Mouse (Mus musculus) C2C12 (cell line): ENCODE data around the gene Kcnc4. TPM values are rescaled to one million over a fixed set of nuclear protein-coding genes. Genes with fewer than 3 reads are reported as not detected.
A peak's percentile ranks its signal among the peaks of the same experiment; 100 is the strongest.

ENCODE experiments used
- H3K27me3 ChIP-seq: one replicate; pipeline ENCODE4 v1.6.1; 2011; ENCODE audit not compliant: control insufficient read depth, insufficient read depth, insufficient read length
- H3K36me3 ChIP-seq: one replicate; pipeline ENCODE4 v1.6.1; 2011; ENCODE audit not compliant: control insufficient read depth, insufficient read depth
- H3K4me3 ChIP-seq: one replicate; pipeline ENCODE4 v1.5.1; 2011; ENCODE audit warnings: mild to moderate bottlenecking, control low read depth; ENCODE audit not compliant: poor library complexity, insufficient read depth, severe bottlenecking
- H3K79me2 ChIP-seq: one replicate; pipeline ENCODE4 v1.6.1; 2011; ENCODE audit not compliant: control insufficient read depth, insufficient read depth
- H3K79me3 ChIP-seq: one replicate; pipeline ENCODE4 v1.6.1; 2011; ENCODE audit warnings: low read depth, control low read depth
- H3ac ChIP-seq: one replicate; pipeline ENCODE3; 2011; ENCODE audit warnings: low read depth; ENCODE audit not compliant: control insufficient read depth, insufficient read length
- CEBPB ChIP-seq: IDR thresholded peaks from one replicate; pipeline ENCODE4 v1.6.1; 2011; ENCODE audit warnings: low read depth, mild to moderate bottlenecking, control low read depth, moderate library complexity
- CTCF ChIP-seq: IDR thresholded peaks from one replicate; pipeline ENCODE4 v1.5.1; 2011; ENCODE audit not compliant: control insufficient read depth, insufficient read depth, insufficient read length
- FOSL1 ChIP-seq: IDR thresholded peaks from one replicate; pipeline ENCODE4 v1.8.0; 2011; ENCODE audit warnings: mild to moderate bottlenecking, low read length; ENCODE audit not compliant: poor library complexity, insufficient read depth, severe bottlenecking
- MAX ChIP-seq: IDR thresholded peaks from one replicate; pipeline ENCODE4 v1.6.1; 2011; ENCODE audit warnings: mild to moderate bottlenecking, control low read depth
- MYOD1 ChIP-seq: IDR thresholded peaks from one replicate; pipeline ENCODE4 v1.6.1; 2011; ENCODE audit warnings: low read depth; ENCODE audit not compliant: control insufficient read depth, insufficient read length
- MYOG ChIP-seq: IDR thresholded peaks from one replicate; pipeline ENCODE4 v1.6.1; 2011; ENCODE audit not compliant: control insufficient read depth, insufficient read length; ENCODE audit errors: extremely low read depth
- USF1 ChIP-seq: IDR thresholded peaks from one replicate; pipeline ENCODE4 v1.6.1; 2011; ENCODE audit warnings: low read depth, mild to moderate bottlenecking, control low read depth, moderate library complexity
- polyA plus RNA-seq: library from polyadenylated mRNA; unstranded; fragments of >200 nt; fragmentation: generic; extraction: Trizol; gene quantifications from one replicate; pipeline ENCODE4 v1.2.1, GENCODE M21; 2012; ENCODE audit warnings: missing spikeins

The Kcnc4 gene
- polyA plus RNA-seq, 1 experiment = not detected

DNA sequence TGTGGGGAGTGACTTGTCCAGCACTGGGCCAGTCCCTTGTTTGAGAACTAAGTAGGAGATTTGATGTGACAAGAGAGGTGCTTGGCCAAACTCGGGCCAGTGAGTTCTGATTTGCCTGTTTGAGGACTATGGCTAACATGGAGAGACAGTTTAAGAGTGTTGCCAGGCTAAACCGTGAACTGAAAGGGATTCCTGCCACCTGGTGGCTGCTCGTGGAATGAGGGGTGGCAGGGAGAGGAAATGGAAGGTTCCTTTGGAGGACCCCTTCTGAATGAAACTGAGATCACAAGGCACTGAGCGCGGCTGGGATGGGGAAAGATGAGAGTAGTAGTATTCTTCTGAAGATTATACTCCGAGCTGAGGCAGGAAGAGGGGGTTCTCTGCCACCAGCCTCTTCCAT lies 7.2 kb upstream of the Kcnc4 start:
- H3K27me3 ChIP-seq = peaks cover 21% of the 10 kb centered on the region
- H3K36me3 ChIP-seq = no peaks in the 10 kb centered on the region
- no peak overlapping the region for H3ac ChIP-seq
- no peaks in the 10 kb centered on the region for H3K79me2 ChIP-seq
- TF ChIP-seq CEBPB = no peak
- TF ChIP-seq FOSL1 = no peak
- no peak for TF ChIP-seq MYOG
- no peak for TF ChIP-seq MAX
- TF ChIP-seq MYOD1 = no peak
- no peak for TF ChIP-seq USF1
- peak; percentile 55 for TF ChIP-seq CTCF
- H3K79me3 ChIP-seq = no peaks in the 10 kb centered on the region
- no peak overlapping the region for H3K4me3 ChIP-seq

DNA sequence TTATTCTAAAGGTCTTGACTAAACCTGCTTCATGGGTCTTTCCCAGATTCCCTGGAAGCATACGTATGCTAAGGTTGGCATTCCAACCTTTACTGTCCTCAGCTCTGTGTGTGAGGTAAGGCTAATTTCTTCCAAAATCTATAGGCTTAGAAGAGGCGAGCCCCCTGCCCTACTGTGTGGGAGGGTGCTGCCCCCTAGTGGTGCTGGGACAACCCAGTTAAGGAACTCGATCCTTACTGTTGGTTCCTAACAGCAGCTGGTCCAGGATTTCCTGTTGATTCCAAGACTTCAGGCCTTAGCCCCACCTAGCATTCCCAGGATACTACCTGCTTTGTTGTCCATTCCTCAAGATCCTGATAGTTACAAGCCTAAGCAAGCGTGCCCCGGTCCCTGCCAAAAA lies 2.8 kb upstream of the Kcnc4 start:
- no peaks in the 10 kb centered on the region for H3K79me3 ChIP-seq
- H3K4me3 ChIP-seq = no peak overlapping the region
- no peaks in the 10 kb centered on the region for H3K36me3 ChIP-seq
- peaks cover 58% of the 10 kb centered on the region for H3K27me3 ChIP-seq
- H3K79me2 ChIP-seq = no peaks in the 10 kb centered on the region
- no peak for TF ChIP-seq MAX
- peak; percentile 73 for TF ChIP-seq CTCF
- TF ChIP-seq MYOD1 = no peak
- no peak overlapping the region for H3ac ChIP-seq

DNA sequence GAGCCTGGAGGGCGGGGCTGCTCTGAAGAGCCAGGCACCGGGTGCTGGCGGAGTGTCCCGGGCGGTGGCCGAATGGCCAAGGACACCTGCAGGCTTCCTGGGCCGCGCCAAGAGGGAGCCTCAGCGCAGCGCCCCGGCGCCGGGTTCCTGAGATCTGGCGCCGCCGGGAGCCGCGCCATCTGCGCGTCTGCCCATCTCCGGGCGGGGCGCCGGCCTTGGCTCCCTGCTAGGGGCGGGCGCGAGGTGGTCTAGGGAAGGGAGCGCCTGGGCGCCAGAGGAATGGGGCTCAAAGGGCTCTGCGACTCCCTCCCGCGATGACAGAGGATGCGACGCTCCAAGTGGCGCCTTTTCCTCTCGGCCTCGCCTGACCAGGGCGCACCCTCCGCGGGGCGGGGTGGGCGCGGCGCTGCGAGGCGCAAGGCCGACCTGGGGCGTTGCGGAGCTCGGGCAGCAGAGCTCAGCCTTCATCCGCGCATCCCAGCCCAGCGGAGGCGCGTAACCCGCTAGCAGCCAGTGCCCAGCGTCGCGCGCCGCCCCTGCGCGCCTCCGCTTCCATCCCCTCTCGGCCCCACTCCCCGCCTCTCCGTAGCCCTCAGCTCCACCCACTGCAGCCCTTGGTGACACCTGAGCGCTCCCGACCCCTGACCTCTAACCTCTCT lies 550 bp upstream of the Kcnc4 start:
- no peak for TF ChIP-seq MYOD1
- TF ChIP-seq CEBPB = no peak
- no peak for TF ChIP-seq USF1
- no peak for TF ChIP-seq CTCF
- TF ChIP-seq MAX = no peak
- TF ChIP-seq FOSL1 = no peak
- Histone ChIP-seq H3K27me3 (peaks cover 72% of the 10 kb centered on the region), H3K36me3 (no peaks in the 10 kb centered on the region), H3K4me3 (no peak overlapping the region), H3K79me2 (no peaks in the 10 kb centered on the region), H3ac (no peak overlapping the region), H3K79me3 (no peaks in the 10 kb centered on the region)

DNA sequence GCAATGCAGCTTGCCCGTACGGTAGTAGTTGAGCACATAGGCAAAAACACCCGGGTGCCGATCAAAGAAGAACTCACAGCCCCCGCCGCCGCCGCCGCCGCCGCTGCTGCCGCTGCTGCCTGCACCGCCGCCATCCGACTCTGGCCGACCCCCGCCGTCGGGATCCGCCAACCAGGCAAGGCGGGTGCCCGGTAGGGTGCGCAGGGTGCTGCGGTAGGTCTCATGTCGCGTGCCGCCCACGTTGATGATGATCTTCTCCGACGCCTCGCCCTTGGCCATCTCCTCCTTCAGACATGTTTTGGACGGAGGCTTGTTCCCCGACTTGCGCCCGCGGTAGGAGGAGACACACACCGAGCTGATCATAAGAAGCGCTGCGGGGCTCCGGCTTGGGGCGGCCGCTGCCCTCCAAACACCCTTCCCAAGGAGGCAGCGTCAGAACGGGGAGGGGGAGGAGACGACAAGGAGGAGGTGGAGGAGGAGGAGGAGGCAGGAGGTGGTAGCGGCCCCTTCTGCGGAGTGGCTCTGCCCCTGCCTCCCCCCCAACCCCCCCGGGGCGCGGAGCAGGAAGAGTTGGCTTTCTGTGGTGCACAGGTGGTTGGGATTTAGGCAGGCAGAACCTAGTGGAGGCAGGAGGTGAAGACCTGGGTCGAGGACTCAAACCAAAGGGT lies 690 bp downstream of the Kcnc4 start:
- Histone ChIP-seq H3K27me3 (peaks cover 81% of the 10 kb centered on the region), H3K36me3 (no peaks in the 10 kb centered on the region), H3K79me3 (no peaks in the 10 kb centered on the region), H3K79me2 (no peaks in the 10 kb centered on the region), H3ac (no peak overlapping the region), H3K4me3 (no peak overlapping the region)
- no peak for TF ChIP-seq MAX
- no peak for TF ChIP-seq CTCF
- TF ChIP-seq FOSL1 = no peak
- no peak for TF ChIP-seq CEBPB
- TF ChIP-seq USF1 = no peak

DNA sequence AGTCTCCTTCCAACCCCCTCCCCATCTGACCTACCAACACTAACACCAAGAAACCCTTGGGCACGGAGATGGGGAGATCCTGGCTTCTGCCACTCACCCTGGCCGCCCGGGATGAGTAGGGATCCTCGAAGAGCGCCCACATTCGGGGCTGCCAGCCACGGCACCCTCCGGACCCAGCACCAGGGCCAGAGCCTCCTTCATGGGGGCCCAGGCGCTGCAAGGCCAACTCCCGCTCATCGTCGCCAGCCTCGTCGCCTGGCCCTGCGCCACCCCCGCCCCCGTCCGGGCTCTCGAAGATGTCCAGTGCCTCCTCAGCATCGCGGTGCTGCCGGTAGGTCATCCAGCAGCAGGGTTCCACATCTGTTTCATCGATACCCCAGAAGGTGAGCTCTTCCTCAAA lies 1.2 kb downstream of the Kcnc4 start:
- H3K79me3 ChIP-seq = no peaks in the 10 kb centered on the region
- H3K27me3 ChIP-seq = peaks cover 86% of the 10 kb centered on the region
- H3ac ChIP-seq = no peak overlapping the region
- no peaks in the 10 kb centered on the region for H3K79me2 ChIP-seq
- no peaks in the 10 kb centered on the region for H3K36me3 ChIP-seq
- TF ChIP-seq USF1 (no peak), MAX (no peak), CEBPB (no peak), MYOG (no peak), MYOD1 (no peak), FOSL1 (no peak), CTCF (no peak)
- no peak overlapping the region for H3K4me3 ChIP-seq

DNA sequence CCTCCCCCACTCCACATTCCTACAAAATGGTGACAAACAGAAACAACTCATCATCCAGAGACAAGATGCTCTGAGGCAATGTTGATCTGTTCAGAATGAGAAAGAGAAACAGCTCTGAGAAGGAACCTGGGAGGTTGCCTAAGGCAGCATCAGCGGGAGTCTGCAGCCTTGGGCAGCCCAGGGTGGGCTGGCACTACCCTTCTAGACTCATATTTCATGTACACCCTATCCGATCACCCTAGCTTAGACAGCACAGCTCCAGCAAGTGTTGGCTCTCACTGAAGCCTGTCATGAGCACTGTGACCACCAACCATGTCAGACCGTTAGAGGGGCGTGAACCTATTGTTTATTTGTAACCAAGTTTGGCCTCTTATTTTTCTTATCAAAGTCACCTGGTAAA lies 5.1 kb downstream of the Kcnc4 start:
- no peak overlapping the region for H3K4me3 ChIP-seq
- peaks cover 81% of the 10 kb centered on the region for H3K27me3 ChIP-seq
- H3K79me2 ChIP-seq = no peaks in the 10 kb centered on the region
- no peaks in the 10 kb centered on the region for H3K36me3 ChIP-seq
- no peaks in the 10 kb centered on the region for H3K79me3 ChIP-seq
- no peak overlapping the region for H3ac ChIP-seq
- TF ChIP-seq MYOD1 = no peak
- no peak for TF ChIP-seq USF1
- no peak for TF ChIP-seq MAX
- TF ChIP-seq FOSL1 = no peak
- TF ChIP-seq MYOG = no peak
- TF ChIP-seq CTCF = no peak
- TF ChIP-seq CEBPB = no peak
